Mouse (Mus musculus) cerebellum, adult (tissue): ENCODE data around the gene Mymx.

Experiments
- ATAC-seq: cut with Nextera tagmentation; 2 replicates; pipeline ENCODE4 v1.9.2; 2017; ENCODE audit warnings: mild to moderate bottlenecking, moderate library complexity, mixed read lengths; ENCODE audit not compliant: insufficient number of reproducible peaks, low FRiP score, low TSS enrichment

Mymx gene

GRCm38 (mm10) chr17:45591701-45592605 is 9.9 kb downstream of the Mymx start:
- ATAC-seq = no peak

GRCm38 (mm10) chr17:45590410-45590809 is 11.5 kb downstream of the Mymx start:
- ATAC-seq = no peak

- ATAC-seq = no peak
Observed at GRCm38 (mm10) chr17:45589844-45590243, 12.1 kb downstream of the Mymx start.

GRCm38 (mm10) chr17:45589236-45589635 is 12.7 kb downstream of the Mymx start:
- no peak for ATAC-seq

- ATAC-seq = no peak
Observed at GRCm38 (mm10) chr17:45588370-45588769, 13.5 kb downstream of the Mymx start.

- ATAC-seq = no peak
Observed at GRCm38 (mm10) chr17:45586449-45586837, 15.5 kb downstream of the Mymx start.

GRCm38 (mm10) chr17:45585725-45586448 is 16.0 kb downstream of the Mymx start:
- no peak for ATAC-seq

- 0 out of 2 replicates have a peak, but pooled peaks have one; percentile 43 for ATAC-seq
Observed at GRCm38 (mm10) chr17:45584939-45585678, 16.8 kb downstream of the Mymx start.

GRCm38 (mm10) chr17:45584096-45584896 is 17.6 kb downstream of the Mymx start:
- ATAC-seq = 0 out of 2 replicates have a peak, but pooled peaks have one; percentile 13

- ATAC-seq = no peak
Observed at GRCm38 (mm10) chr17:45582715-45583355, 19.1 kb downstream of the Mymx start.

GRCm38 (mm10) chr17:45582188-45582587 is 19.7 kb downstream of the Mymx start:
- no peak for ATAC-seq

- no peak for ATAC-seq
Observed at GRCm38 (mm10) chr17:45581567-45581983, 20.3 kb downstream of the Mymx start.

GRCm38 (mm10) chr17:45580958-45581477 is 20.9 kb downstream of the Mymx start:
- no peak for ATAC-seq

GRCm38 (mm10) chr17:45579554-45579953 is 22.3 kb downstream of the Mymx start:
- no peak for ATAC-seq

GRCm38 (mm10) chr17:45578843-45579242 is 23.1 kb downstream of the Mymx start:
- ATAC-seq = no peak

GRCm38 (mm10) chr17:45578242-45578641 is 23.7 kb downstream of the Mymx start:
- ATAC-seq = no peak

GRCm38 (mm10) chr17:45575123-45575897 is 26.6 kb downstream of the Mymx start:
- no peak for ATAC-seq

GRCm38 (mm10) chr17:45574129-45574761 is 27.7 kb downstream of the Mymx start:
- peak; percentile 71 for ATAC-seq
